Mouse (Mus musculus): ENCODE measurements around the gene Zfp362.

Gene Zfp362

GRCm38 (mm10) chr4:128755064-128755463 is 50.8 kb downstream of the Zfp362 start, which contains the start of gene A3galt2:
Gene A3galt2, plus strand, starts transcription at chr4:128755364.
- no peak for DNase-seq

GRCm38 (mm10) chr4:128753571-128753970 is 52.3 kb downstream of the Zfp362 start:
- DNase-seq: no peak

- no peak for DNase-seq
Measured at GRCm38 (mm10) chr4:128752031-128752757, 53.7 kb downstream of the Zfp362 start.

GRCm38 (mm10) chr4:128751006-128751405 is 54.8 kb downstream of the Zfp362 start:
- no peak for DNase-seq

- DNase-seq: no peak
Measured at GRCm38 (mm10) chr4:128748309-128748708, 57.5 kb downstream of the Zfp362 start.

GRCm38 (mm10) chr4:128747614-128748270 is 58.1 kb downstream of the Zfp362 start:
- no peak for DNase-seq

GRCm38 (mm10) chr4:128745160-128745559 is 60.7 kb downstream of the Zfp362 start:
- DNase-seq: no peak

GRCm38 (mm10) chr4:128743031-128743626 is 62.7 kb downstream of the Zfp362 start:
- DNase-seq: no peak

- DNase-seq: no peak
Measured at GRCm38 (mm10) chr4:128742379-128742970, 63.4 kb downstream of the Zfp362 start.

- no peak for DNase-seq
Measured at GRCm38 (mm10) chr4:128741906-128742305, 63.9 kb downstream of the Zfp362 start.

GRCm38 (mm10) chr4:128740878-128741277 is 65.0 kb downstream of the Zfp362 start:
- no peak for DNase-seq

- DNase-seq: no peak
Measured at GRCm38 (mm10) chr4:128737825-128738610, 67.8 kb downstream of the Zfp362 start.

GRCm38 (mm10) chr4:128737137-128737589 is 68.7 kb downstream of the Zfp362 start:
- no peak for DNase-seq

GRCm38 (mm10) chr4:128734721-128735671 is 70.8 kb downstream of the Zfp362 start:
- peak; percentile 70 for DNase-seq

- peak; percentile 65 for DNase-seq
Measured at GRCm38 (mm10) chr4:128734217-128734616, 71.6 kb downstream of the Zfp362 start.

GRCm38 (mm10) chr4:128733496-128733895 is 72.3 kb downstream of the Zfp362 start:
- no peak for DNase-seq

- no peak for DNase-seq
Measured at GRCm38 (mm10) chr4:128732794-128733193, 73.1 kb downstream of the Zfp362 start.

GRCm38 (mm10) chr4:128730271-128730670 is 75.6 kb downstream of the Zfp362 start:
- DNase-seq: no peak

GRCm38 (mm10) chr4:128729709-128730037 is 76.2 kb downstream of the Zfp362 start:
- DNase-seq: peak; percentile 49

GRCm38 (mm10) chr4:128729033-128729708 is 76.7 kb downstream of the Zfp362 start:
- peak; percentile 32 for DNase-seq

- no peak for DNase-seq
Measured at GRCm38 (mm10) chr4:128728431-128728851, 77.4 kb downstream of the Zfp362 start.

Measured in kidney, adult 18-20 months (tissue).